Mouse (Mus musculus) midbrain, embryonic 16.5 days (tissue): ENCODE data around the gene Adcy9. TPM values are rescaled to one million over a fixed set of nuclear protein-coding genes. Genes with fewer than 3 reads are reported as not detected.

Experiments
- ATAC-seq: fragments of 200-750 bp; cut with Nextera tagmentation; 2 replicates; pipeline ENCODE4 v1.8.0; 2017; ENCODE audit warnings: moderate TSS enrichment
- H3K27ac ChIP-seq: fragments of 300-500 bp; sonication (generic); 2 replicates; pipeline ENCODE4 v1.5.1; 2014; ENCODE audit warnings: mild to moderate bottlenecking, low read length, mixed read lengths
- H3K27me3 ChIP-seq: fragments of 300-500 bp; sonication (generic); 2 replicates; pipeline ENCODE4 v1.6.1; 2014; ENCODE audit warnings: low read depth, low read length, mixed read lengths; ENCODE audit not compliant: control insufficient read depth, insufficient read depth
- H3K36me3 ChIP-seq: fragments of 300-500 bp; sonication (generic); 2 replicates; pipeline ENCODE4 v1.6.1; 2014; ENCODE audit warnings: mild to moderate bottlenecking, low read length, moderate library complexity, mixed read lengths; ENCODE audit not compliant: control insufficient read depth, insufficient read depth
- H3K4me1 ChIP-seq: fragments of 300-500 bp; sonication (generic); 2 replicates; pipeline ENCODE4 v1.6.1; 2014; ENCODE audit warnings: mild to moderate bottlenecking, low read length, mixed read lengths; ENCODE audit not compliant: control insufficient read depth, insufficient read depth
- H3K4me2 ChIP-seq: fragments of 300-500 bp; sonication (generic); 2 replicates; pipeline ENCODE4 v1.6.1; 2014; ENCODE audit warnings: mild to moderate bottlenecking, low read length, mixed read lengths
- H3K4me3 ChIP-seq: fragments of 300-500 bp; sonication (generic); 2 replicates; pipeline ENCODE4 v1.5.1; 2014; ENCODE audit warnings: low read depth, mild to moderate bottlenecking, low read length, moderate library complexity, mixed read lengths
- H3K9ac ChIP-seq: fragments of 300-500 bp; sonication (generic); 2 replicates; pipeline ENCODE4 v1.6.1; 2014; ENCODE audit warnings: low read depth, low read length, mixed read lengths
- H3K9me3 ChIP-seq: fragments of 300-500 bp; sonication (generic); replicated peaks from 2 replicates; pipeline ENCODE4 v1.6.1; 2014; ENCODE audit warnings: mild to moderate bottlenecking, low read length, mixed read lengths; ENCODE audit not compliant: control insufficient read depth, poor library complexity, severe bottlenecking
- WGBS: fragments of 180-500 bp; shearing (Covaris S2); extraction: QIAGEN DNeasy Blood & Tissue Kit; methylation state at CpG from one replicate; pipeline ENCODE4 v1.1.7; 2014; 5-methylcytosine and 5-hydroxymethylcytosine counted together
- polyA plus RNA-seq: library from polyadenylated mRNA; unstranded; fragments of >200 nt; fragmentation: Nextera tagmentation; extraction: Ambion mirVana; gene quantifications from 2 replicates; pipeline ENCODE4 v1.2.1, GENCODE M21; 2015

Adcy9 gene
- polyA plus RNA-seq, 1 experiment from 2014 or later, result 4.0 TPM

DNA sequence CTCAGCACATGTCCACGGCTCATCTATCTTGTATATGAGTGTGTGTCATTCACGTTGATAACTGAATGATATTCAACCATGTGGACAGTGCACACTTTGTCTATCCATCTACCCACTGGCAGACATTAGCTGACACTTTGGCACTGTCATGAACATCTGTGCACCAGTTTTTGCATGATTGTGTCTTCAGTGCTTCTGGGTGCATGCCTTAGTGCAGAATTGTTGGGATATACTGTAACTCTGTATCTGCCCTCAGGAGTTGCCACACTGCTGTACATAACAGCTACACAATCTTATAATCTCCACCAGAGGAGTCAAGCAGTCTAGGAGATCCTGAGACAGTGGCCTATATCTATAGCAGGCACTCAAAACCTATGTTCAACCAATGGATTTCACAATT, 21.5 kb downstream of the Adcy9 start:
- Histone ChIP-seq H3K27me3 (no peaks in the 10 kb centered on the region), H3K4me2 (no peak overlapping the region), H3K36me3 (no peaks in the 10 kb centered on the region), H3K4me1 (no peaks in the 10 kb centered on the region), H3K9me3 (no peaks in the 10 kb centered on the region), H3K27ac (no peak overlapping the region), H3K4me3 (no peak overlapping the region), H3K9ac (no peak overlapping the region)
- 83% methylated on average over 2 of the region's 2 CpGs for WGBS
- ATAC-seq, result no peak

GRCm38 (mm10) chr16:4397636-4398035, 22.7 kb downstream of the Adcy9 start:
- 95% methylated on average over 7 of the region's 7 CpGs for WGBS
- ATAC-seq, result no peak
- no peak overlapping the region for H3K4me2 ChIP-seq

DNA sequence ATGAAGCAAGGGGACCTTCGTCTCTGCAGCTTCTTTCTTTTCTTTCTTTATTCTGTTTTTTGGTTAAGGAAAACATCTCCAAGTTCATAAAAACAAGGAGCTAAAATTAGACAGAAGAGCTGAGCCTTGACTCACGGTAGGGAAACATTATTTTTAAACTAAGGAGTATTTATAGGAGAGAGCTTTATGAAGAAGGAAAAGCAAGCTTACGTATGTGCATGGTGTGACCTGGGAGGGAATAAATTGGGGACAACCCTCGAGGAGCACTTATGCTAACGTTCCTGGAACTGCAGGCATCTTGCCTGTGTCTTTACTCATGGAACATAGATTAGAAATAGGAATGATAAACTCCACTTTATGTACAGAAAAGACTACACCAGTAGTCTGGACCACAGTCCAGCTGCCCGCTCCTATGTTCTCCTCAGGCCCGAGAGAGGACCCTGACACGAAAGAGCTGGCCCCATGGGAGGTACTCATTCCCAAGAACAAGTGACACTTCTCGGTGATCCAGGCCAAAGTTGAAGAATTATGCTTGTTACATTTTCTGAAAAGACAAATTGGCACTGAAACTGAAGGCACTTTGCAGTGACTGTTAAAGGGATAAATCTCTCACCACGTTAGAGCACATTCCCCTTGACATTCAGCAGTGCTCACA, 24.5 kb downstream of the Adcy9 start:
- no peaks in the 10 kb centered on the region for H3K9me3 ChIP-seq
- no peaks in the 10 kb centered on the region for H3K27me3 ChIP-seq
- no peak overlapping the region for H3K4me2 ChIP-seq
- H3K9ac ChIP-seq, result no peak overlapping the region
- H3K4me1 ChIP-seq, result no peaks in the 10 kb centered on the region
- ATAC-seq, result no peak
- WGBS, result 80% methylated on average over 10 of the region's 10 CpGs
- no peak overlapping the region for H3K27ac ChIP-seq
- H3K36me3 ChIP-seq, result no peaks in the 10 kb centered on the region
- H3K4me3 ChIP-seq, result no peak overlapping the region

More at GRCm38 (mm10) chr16:4397636-4398035, 22.7 kb downstream of the Adcy9 start:
- H3K27me3 ChIP-seq, result no peaks in the 10 kb centered on the region
- no peak overlapping the region for H3K9ac ChIP-seq
- no peaks in the 10 kb centered on the region for H3K4me1 ChIP-seq
- no peak overlapping the region for H3K4me3 ChIP-seq
- no peak overlapping the region for H3K27ac ChIP-seq
- H3K36me3 ChIP-seq, result no peaks in the 10 kb centered on the region
- no peaks in the 10 kb centered on the region for H3K9me3 ChIP-seq

DNA sequence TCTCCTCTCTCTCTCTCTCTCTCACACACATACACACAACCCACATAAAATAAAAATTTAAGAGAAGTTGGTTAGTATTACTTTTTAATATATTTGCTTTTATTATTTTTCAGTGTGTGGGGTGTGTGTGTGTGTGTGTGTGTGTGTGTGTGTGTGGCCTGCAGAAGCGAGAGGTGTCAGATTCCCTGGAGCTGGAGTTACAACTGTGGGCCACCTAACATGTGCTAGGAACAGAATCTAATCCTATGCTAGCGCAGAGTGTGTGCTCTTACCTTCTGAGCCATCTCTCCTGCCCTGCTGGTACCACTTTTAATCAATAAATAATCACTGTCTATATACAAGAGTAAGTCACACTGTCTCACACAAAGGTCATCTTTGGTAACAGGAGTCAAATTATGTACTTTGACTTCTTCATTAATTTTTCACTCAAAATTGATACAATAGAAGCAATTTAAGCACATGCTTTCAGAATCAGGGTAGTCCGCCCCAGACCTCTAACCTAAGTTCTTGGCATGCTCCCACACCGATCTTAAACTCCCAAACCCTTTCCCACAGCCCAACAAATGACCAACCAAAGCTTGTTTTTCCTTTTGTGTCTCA, 25.2 kb downstream of the Adcy9 start:
- Histone ChIP-seq H3K9ac (no peak overlapping the region), H3K36me3 (no peaks in the 10 kb centered on the region), H3K4me2 (no peak overlapping the region), H3K4me3 (no peak overlapping the region), H3K4me1 (no peaks in the 10 kb centered on the region), H3K9me3 (no peaks in the 10 kb centered on the region), H3K27me3 (no peaks in the 10 kb centered on the region), H3K27ac (no peak overlapping the region)
- no peak for ATAC-seq
- 76% methylated on average over 4 of the region's 4 CpGs for WGBS

DNA sequence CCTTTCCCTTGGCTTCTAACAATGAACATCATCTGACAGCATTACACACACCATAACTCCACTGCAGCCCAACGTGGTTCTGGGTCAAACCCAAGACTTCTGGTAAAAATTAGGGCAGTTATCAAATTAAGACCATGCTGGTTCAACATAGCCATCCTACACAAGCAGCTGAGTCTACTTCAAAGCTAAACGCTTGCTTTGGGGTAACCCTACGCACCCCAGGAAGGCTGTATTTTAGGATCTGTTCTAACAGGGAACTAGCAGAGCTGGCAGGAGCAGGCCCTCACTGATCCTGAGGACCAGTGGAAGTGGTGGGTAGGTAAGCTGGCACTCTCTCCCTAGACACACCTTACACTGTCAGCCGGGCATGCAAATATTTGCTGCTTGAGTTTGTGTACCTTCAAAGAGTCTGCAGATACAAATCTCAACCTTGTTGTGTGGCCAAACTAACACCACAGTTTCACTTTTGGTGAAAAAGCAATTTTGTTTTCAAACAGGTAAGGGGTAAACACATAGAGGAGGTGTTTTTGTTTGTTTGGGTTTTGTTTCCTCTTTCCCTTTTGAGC, 36.7 kb downstream of the Adcy9 start:
- no peak for ATAC-seq
- Histone ChIP-seq H3K36me3 (no peaks in the 10 kb centered on the region), H3K4me2 (no peak overlapping the region), H3K27me3 (no peaks in the 10 kb centered on the region), H3K27ac (no peak overlapping the region), H3K4me1 (no peaks in the 10 kb centered on the region), H3K9ac (no peak overlapping the region), H3K4me3 (no peak overlapping the region), H3K9me3 (no peaks in the 10 kb centered on the region)
- 79% methylated on average over 4 of the region's 4 CpGs for WGBS

GRCm38 (mm10) chr16:4382406-4382805, 37.9 kb downstream of the Adcy9 start:
- Histone ChIP-seq H3K27me3 (no peaks in the 10 kb centered on the region), H3K4me2 (no peak overlapping the region), H3K9me3 (no peaks in the 10 kb centered on the region), H3K4me1 (no peaks in the 10 kb centered on the region), H3K9ac (no peak overlapping the region), H3K36me3 (no peaks in the 10 kb centered on the region), H3K4me3 (no peak overlapping the region), H3K27ac (no peak overlapping the region)
- no peak for ATAC-seq
- WGBS, result 87% methylated on average over 3 of the region's 3 CpGs

- ATAC-seq, result no peak
- no peaks in the 10 kb centered on the region for H3K27me3 ChIP-seq
- H3K4me1 ChIP-seq, result no peaks in the 10 kb centered on the region
- no peaks in the 10 kb centered on the region for H3K36me3 ChIP-seq
- 83% methylated on average over 4 of the region's 4 CpGs for WGBS
- no peak overlapping the region for H3K27ac ChIP-seq
- H3K4me3 ChIP-seq, result no peak overlapping the region
- H3K9ac ChIP-seq, result no peak overlapping the region
- H3K9me3 ChIP-seq, result no peaks in the 10 kb centered on the region
- H3K4me2 ChIP-seq, result no peak overlapping the region
Observed at GRCm38 (mm10) chr16:4381487-4381886, 38.8 kb downstream of the Adcy9 start.

DNA sequence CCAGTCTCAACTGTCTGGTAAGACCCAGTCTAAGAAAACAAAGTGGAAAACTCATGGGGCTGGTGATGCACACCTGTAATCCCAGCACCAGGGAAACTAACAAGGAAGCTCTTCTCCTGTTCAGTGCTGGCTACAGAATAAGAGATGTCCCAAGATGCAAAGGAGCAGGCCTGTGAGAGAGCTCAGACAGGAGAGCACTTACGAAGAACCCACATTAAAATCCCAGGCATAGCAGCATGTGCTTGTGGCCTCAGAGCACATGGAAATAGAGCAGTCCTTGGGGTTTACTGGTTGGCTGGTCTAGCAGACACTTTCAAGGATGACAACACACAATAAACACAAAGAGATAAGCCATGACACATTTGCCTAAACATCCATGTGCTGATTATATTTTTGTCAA, 41.5 kb downstream of the Adcy9 start:
- no peak overlapping the region for H3K9ac ChIP-seq
- H3K4me1 ChIP-seq, result no peaks in the 10 kb centered on the region; the same call in 1 of the 2 replicates
- no peak overlapping the region for H3K4me3 ChIP-seq
- H3K9me3 ChIP-seq, result no peaks in the 10 kb centered on the region
- no peak overlapping the region for H3K4me2 ChIP-seq
- no peak for ATAC-seq
- 86% methylated on average over 1 of the region's 1 CpGs for WGBS
- H3K36me3 ChIP-seq, result no peaks in the 10 kb centered on the region
- no peaks in the 10 kb centered on the region for H3K27me3 ChIP-seq
- H3K27ac ChIP-seq, result no peak overlapping the region

DNA sequence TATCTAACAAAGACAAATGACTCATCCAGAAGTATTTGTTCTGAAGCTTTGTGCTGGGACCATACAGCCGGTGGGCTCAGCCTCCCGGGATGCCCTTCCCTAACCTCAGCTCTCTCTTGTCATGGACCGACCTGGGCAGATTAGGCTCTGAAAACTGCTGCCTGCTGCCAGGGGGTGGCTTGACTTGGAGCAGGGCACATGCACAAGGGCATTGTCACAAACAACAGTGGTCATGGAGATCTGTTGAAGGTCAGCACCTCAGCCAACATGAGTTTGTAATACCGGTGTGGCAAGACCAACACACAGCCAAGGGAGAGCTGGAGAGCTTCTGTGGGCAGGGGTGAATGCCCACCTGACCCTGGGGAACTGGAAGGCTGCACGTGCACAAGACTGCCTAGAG, 42.7 kb downstream of the Adcy9 start:
- Histone ChIP-seq H3K9me3 (no peaks in the 10 kb centered on the region), H3K27me3 (no peaks in the 10 kb centered on the region), H3K9ac (no peak overlapping the region), H3K27ac (no peak overlapping the region), H3K4me3 (no peak overlapping the region), H3K4me1 (no peaks in the 10 kb centered on the region; the same call in 1 of the 2 replicates), H3K36me3 (no peaks in the 10 kb centered on the region), H3K4me2 (no peak overlapping the region)
- 72% methylated on average over 5 of the region's 5 CpGs for WGBS
- no peak for ATAC-seq
